Mouse (Mus musculus) neural tube, embryonic 15.5 days (tissue): Measurements from ENCODE around the gene Rapgef3. TPM values are rescaled to one million over a fixed set of nuclear protein-coding genes. Genes with fewer than 3 reads are reported as not detected.

ENCODE experiments used
- ATAC-seq: fragments of 200-750 bp; cut with Nextera tagmentation; 2 replicates; pipeline ENCODE4 v1.8.0; 2017; ENCODE audit warnings: mild to moderate bottlenecking, moderate TSS enrichment, moderate library complexity; ENCODE audit not compliant: low FRiP score
- H3K27ac ChIP-seq: fragments of 300-500 bp; sonication (generic); replicated peaks from 2 replicates; pipeline ENCODE4 v1.5.1; 2015; ENCODE audit warnings: mild to moderate bottlenecking, inconsistent platforms
- H3K27me3 ChIP-seq: fragments of 300-500 bp; sonication (generic); replicated peaks from 2 replicates; pipeline ENCODE4 v1.6.1; 2015; ENCODE audit warnings: inconsistent platforms
- H3K36me3 ChIP-seq: fragments of 300-500 bp; sonication (generic); 2 replicates; pipeline ENCODE4 v1.6.1; 2015; ENCODE audit warnings: inconsistent platforms
- H3K4me1 ChIP-seq: fragments of 300-500 bp; sonication (generic); 2 replicates; pipeline ENCODE4 v1.6.1; 2015; ENCODE audit warnings: inconsistent platforms
- H3K4me2 ChIP-seq: fragments of 300-500 bp; sonication (generic); 2 replicates; pipeline ENCODE4 v1.6.1; 2015; ENCODE audit warnings: inconsistent platforms, mild to moderate bottlenecking, moderate library complexity
- H3K4me3 ChIP-seq: fragments of 300-500 bp; sonication (generic); replicated peaks from 2 replicates; pipeline ENCODE4 v1.5.1; 2015; ENCODE audit warnings: mild to moderate bottlenecking, inconsistent platforms
- H3K9ac ChIP-seq: fragments of 300-500 bp; sonication (generic); replicated peaks from 2 replicates; pipeline ENCODE4 v1.6.1; 2015; ENCODE audit warnings: mild to moderate bottlenecking, inconsistent platforms
- H3K9me3 ChIP-seq: fragments of 300-500 bp; sonication (generic); replicated peaks from 2 replicates; pipeline ENCODE4 v1.6.1; 2016; ENCODE audit warnings: inconsistent platforms
- WGBS: fragments of 180-500 bp; shearing (Covaris S2); methylation state at CpG from one replicate; pipeline ENCODE4 v1.1.7; 2015; ENCODE audit warnings: mixed read lengths; 5-methylcytosine and 5-hydroxymethylcytosine counted together
- polyA plus RNA-seq: library from polyadenylated mRNA; unstranded; fragments of >200 nt; fragmentation: Nextera tagmentation; extraction: Ambion mirVana; gene quantifications from 2 replicates; pipeline ENCODE4 v1.2.1, GENCODE M21; 2015

Gene Rapgef3
- polyA plus RNA-seq, 1 experiment from 2014 or later = 12.5 TPM

GRCm38 (mm10) chr15:97743210-97743609 lies 24.6 kb downstream of the Rapgef3 start:
- Histone ChIP-seq H3K4me3 (no peak overlapping the region), H3K27me3 (no peaks in the 10 kb centered on the region), H3K4me2 (no peak overlapping the region), H3K9ac (no peak overlapping the region), H3K27ac (no peak overlapping the region), H3K36me3 (no peaks in the 10 kb centered on the region), H3K4me1 (peaks cover 14% of the 10 kb centered on the region), H3K9me3 (no peaks in the 10 kb centered on the region)
- no peak for ATAC-seq
- WGBS = 85% methylated on average over 5 of the region's 5 CpGs

GRCm38 (mm10) chr15:97742600-97742999 lies 25.2 kb downstream of the Rapgef3 start:
- H3K27ac ChIP-seq = no peak overlapping the region
- H3K27me3 ChIP-seq = no peaks in the 10 kb centered on the region
- ATAC-seq = no peak
- H3K9ac ChIP-seq = no peak overlapping the region
- no peaks in the 10 kb centered on the region for H3K36me3 ChIP-seq
- H3K9me3 ChIP-seq = no peaks in the 10 kb centered on the region
- H3K4me3 ChIP-seq = no peak overlapping the region
- 55% methylated on average over 4 of the region's 4 CpGs for WGBS
- H3K4me2 ChIP-seq = no peak overlapping the region
- H3K4me1 ChIP-seq = peaks cover 14% of the 10 kb centered on the region

- Histone ChIP-seq H3K27ac (no peak overlapping the region), H3K4me3 (no peak overlapping the region), H3K4me1 (peaks cover 14% of the 10 kb centered on the region), H3K9ac (no peak overlapping the region), H3K9me3 (no peaks in the 10 kb centered on the region), H3K36me3 (no peaks in the 10 kb centered on the region), H3K4me2 (no peak overlapping the region), H3K27me3 (no peaks in the 10 kb centered on the region)
- 61% methylated on average over 7 of the region's 7 CpGs for WGBS
- no peak for ATAC-seq
Measured at GRCm38 (mm10) chr15:97742074-97742473, 25.7 kb downstream of the Rapgef3 start.

- Histone ChIP-seq H3K4me1 (peaks cover 14% of the 10 kb centered on the region), H3K27me3 (no peaks in the 10 kb centered on the region), H3K9ac (no peak overlapping the region), H3K36me3 (no peaks in the 10 kb centered on the region), H3K27ac (no peak overlapping the region), H3K4me3 (no peak overlapping the region), H3K9me3 (no peaks in the 10 kb centered on the region), H3K4me2 (no peak overlapping the region)
- 91% methylated on average over 12 of the region's 12 CpGs for WGBS
- no peak for ATAC-seq
Measured at GRCm38 (mm10) chr15:97741662-97742061, 26.1 kb downstream of the Rapgef3 start.

- WGBS = 86% methylated on average over 9 of the region's 9 CpGs
Measured at GRCm38 (mm10) chr15:97740283-97740732, 27.5 kb downstream of the Rapgef3 start.

GRCm38 (mm10) chr15:97738923-97739322 lies 28.8 kb downstream of the Rapgef3 start:
- H3K4me2 ChIP-seq = no peak overlapping the region
- no peaks in the 10 kb centered on the region for H3K36me3 ChIP-seq
- H3K27ac ChIP-seq = no peak overlapping the region
- no peaks in the 10 kb centered on the region for H3K9me3 ChIP-seq
- H3K4me1 ChIP-seq = 0 out of 2 replicates have a peak, but pooled peaks cover 3% of the 10 kb centered on the region
- 92% methylated on average over 7 of the region's 7 CpGs for WGBS
- H3K4me3 ChIP-seq = no peak overlapping the region
- H3K27me3 ChIP-seq = no peaks in the 10 kb centered on the region
- ATAC-seq = no peak
- H3K9ac ChIP-seq = no peak overlapping the region

More at GRCm38 (mm10) chr15:97740283-97740732, 27.5 kb downstream of the Rapgef3 start:
- Histone ChIP-seq H3K4me3 (no peak overlapping the region), H3K36me3 (no peaks in the 10 kb centered on the region), H3K9ac (no peak overlapping the region), H3K27ac (no peak overlapping the region), H3K4me1 (peaks cover 10% of the 10 kb centered on the region), H3K4me2 (no peak overlapping the region), H3K9me3 (no peaks in the 10 kb centered on the region), H3K27me3 (no peaks in the 10 kb centered on the region)
- ATAC-seq = no peak

GRCm38 (mm10) chr15:97731988-97732387 lies 35.8 kb downstream of the Rapgef3 start:
- no peaks in the 10 kb centered on the region for H3K36me3 ChIP-seq
- no peak overlapping the region for H3K9ac ChIP-seq
- H3K27me3 ChIP-seq = no peaks in the 10 kb centered on the region
- H3K4me3 ChIP-seq = no peak overlapping the region
- no peak overlapping the region for H3K4me2 ChIP-seq
- 92% methylated on average over 11 of the region's 11 CpGs for WGBS
- H3K27ac ChIP-seq = no peak overlapping the region
- no peaks in the 10 kb centered on the region for H3K9me3 ChIP-seq
- ATAC-seq = no peak
- 0 out of 2 replicates have a peak, but pooled peaks cover 4% of the 10 kb centered on the region for H3K4me1 ChIP-seq

GRCm38 (mm10) chr15:97731111-97731510 lies 36.7 kb downstream of the Rapgef3 start, which contains the start of gene Endou:
Gene Endou, minus strand, starts transcription at chr15:97731339.
- H3K9ac ChIP-seq = no peak within 1 kb of the TSS
- ATAC-seq = no peak
- H3K27ac ChIP-seq = no peak within 1 kb of the TSS
- no peaks in the 10 kb centered on the region for H3K27me3 ChIP-seq
- 0 out of 2 replicates have a peak, but pooled peaks cover 4% of the 10 kb centered on the region for H3K4me1 ChIP-seq
- no peak within 1 kb of the TSS for H3K4me3 ChIP-seq
- 90% methylated on average over 8 of the region's 8 CpGs for WGBS
- no peaks in the 10 kb centered on the region for H3K9me3 ChIP-seq
- H3K36me3 ChIP-seq = no peaks in the 10 kb centered on the region
- no peak within 1 kb of the TSS for H3K4me2 ChIP-seq

GRCm38 (mm10) chr15:97730365-97730764 lies 37.4 kb downstream of the Rapgef3 start:
- Histone ChIP-seq H3K4me1 (0 out of 2 replicates have a peak, but pooled peaks cover 4% of the 10 kb centered on the region), H3K9me3 (no peaks in the 10 kb centered on the region), H3K4me2 (no peak overlapping the region), H3K36me3 (no peaks in the 10 kb centered on the region), H3K27ac (no peak overlapping the region), H3K27me3 (no peaks in the 10 kb centered on the region), H3K9ac (no peak overlapping the region), H3K4me3 (no peak overlapping the region)
- WGBS = 77% methylated on average over 6 of the region's 6 CpGs
- no peak for ATAC-seq

GRCm38 (mm10) chr15:97728804-97729203 lies 39.0 kb downstream of the Rapgef3 start:
- Histone ChIP-seq H3K4me3 (no peak overlapping the region), H3K36me3 (no peaks in the 10 kb centered on the region), H3K27ac (no peak overlapping the region), H3K9me3 (no peaks in the 10 kb centered on the region), H3K27me3 (no peaks in the 10 kb centered on the region), H3K4me1 (0 out of 2 replicates have a peak, but pooled peaks cover 4% of the 10 kb centered on the region), H3K4me2 (no peak overlapping the region), H3K9ac (no peak overlapping the region)
- no peak for ATAC-seq
- WGBS = 63% methylated on average over 7 of the region's 7 CpGs

GRCm38 (mm10) chr15:97728394-97728793 lies 39.4 kb downstream of the Rapgef3 start:
- Histone ChIP-seq H3K36me3 (no peaks in the 10 kb centered on the region), H3K4me2 (no peak overlapping the region), H3K27me3 (no peaks in the 10 kb centered on the region)

GRCm38 (mm10) chr15:97727520-97727919 lies 40.3 kb downstream of the Rapgef3 start:
- Histone ChIP-seq H3K9me3 (no peaks in the 10 kb centered on the region), H3K4me1 (0 out of 2 replicates have a peak, but pooled peaks cover 4% of the 10 kb centered on the region), H3K9ac (no peak overlapping the region), H3K36me3 (no peaks in the 10 kb centered on the region), H3K4me2 (no peak overlapping the region), H3K27me3 (no peaks in the 10 kb centered on the region), H3K4me3 (no peak overlapping the region), H3K27ac (no peak overlapping the region)
- 79% methylated on average over 5 of the region's 5 CpGs for WGBS
- no peak for ATAC-seq

More at GRCm38 (mm10) chr15:97728394-97728793, 39.4 kb downstream of the Rapgef3 start:
- Histone ChIP-seq H3K27ac (no peak overlapping the region), H3K9me3 (no peaks in the 10 kb centered on the region), H3K4me1 (0 out of 2 replicates have a peak, but pooled peaks cover 4% of the 10 kb centered on the region), H3K9ac (no peak overlapping the region), H3K4me3 (no peak overlapping the region)
- no peak for ATAC-seq
- 89% methylated on average over 11 of the region's 11 CpGs for WGBS
